Mouse (Mus musculus): ENCODE measurements around the gene Actr5.

DNA sequence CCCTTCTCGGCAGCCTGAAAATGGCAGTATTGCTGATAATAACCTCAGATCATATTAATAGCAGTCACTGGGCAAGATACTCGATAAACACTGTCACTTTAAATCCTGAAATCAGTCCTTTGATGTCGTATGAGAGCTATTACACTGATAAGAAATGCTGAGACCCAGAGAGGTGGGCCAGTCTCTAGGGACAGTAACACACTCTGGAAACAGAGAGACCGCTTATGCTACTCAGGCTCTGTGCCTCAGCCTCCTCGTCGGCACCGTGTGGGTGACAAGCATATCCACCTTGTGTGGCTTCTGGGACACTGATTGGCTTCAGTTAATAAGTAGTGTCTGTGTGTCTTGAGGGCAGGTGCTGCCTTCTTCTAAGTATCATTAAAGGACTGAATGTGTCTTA is 29.1 kb upstream of the Actr5 start:
- no peak for TF ChIP-seq CTCF (IDR thresholded peaks at IDR 0.05; ENCODE audit: insufficient read depth, low read depth, low read length)
- no peak for TF ChIP-seq POLR2A (IDR thresholded peaks at IDR 0.05; ENCODE audit: insufficient read depth, low read depth, low read length)

Measured in olfactory bulb, adult 2 months (tissue).